Comparison of ENCODE assay signal across 8 mouse cellular contexts in genomic region chr19:6942249-6942691, GRCm38 (mm10). TPM values are rescaled to one million over a fixed set of nuclear protein-coding genes. Genes with fewer than 3 reads are reported as not detected.
DNase-seq lines count a peak whose midpoint lies in the region; ATAC-seq and TF ChIP-seq lines count a peak whose summit lies in the region.

Gene Gpr137 (minus strand): TSS chr19:6942480.

- no peaks in the 10 kb centered on the region for H3K4me1 ChIP-seq in cortical plate, adult 2 months (ENCODE audit: control insufficient read depth, insufficient read depth, low read length)

- ATAC-seq in activated CD4-positive, CD25-positive, alpha-beta regulatory T cell, adult 4 months, result peak; percentile 76
- peak; percentile 79 for ATAC-seq in inflammation-experienced regulatory T-cells, adult 6 months
- peak; percentile 84 for ATAC-seq in megakaryocyte-erythroid progenitor cell, adult 5-6 weeks (replicated peaks; ENCODE audit: low FRiP score, low TSS enrichment, poor library complexity, severe bottlenecking)

- peak within 1 kb of the TSS; percentile 90 for H3K27ac ChIP-seq in cortical plate, adult 2 months (ENCODE audit: insufficient read depth, low read length)

- H3K4me3 ChIP-seq in cortical plate, adult 2 months (ENCODE audit: insufficient read depth, low read length), result peak within 1 kb of the TSS; percentile 96

- no peak for TF ChIP-seq CTCF in cortical plate, adult 2 months (IDR thresholded peaks at IDR 0.05; ENCODE audit: extremely low read depth, insufficient read depth, low read length)

- DNase-seq in gastrocnemius, postnatal 10 days, result peak; percentile 92
- peak; percentile 92 to 97 for DNase-seq in left cerebral cortex, postnatal 10 days (ENCODE audit: extremely low spot score in 1 of 2, low spot score in 2 of 2)
- peak; percentile 92 for DNase-seq in right cerebral cortex, postnatal 25 days
- DNase-seq in urinary bladder, postnatal 4 days (ENCODE audit: low spot score in 2 of 2), result peak; percentile 94 to 95

- TF ChIP-seq POLR2A in cortical plate, adult 2 months (IDR thresholded peaks at IDR 0.05; ENCODE audit: extremely low read depth, insufficient read depth, low read length), result peak; percentile 62; the same call in 1 of the 2 replicates

- intact Hi-C loops in left cerebral cortex, postnatal 10 days (cut with DNase I), result loop anchor here (5.0 kb wide), 1 partner anchor 35 kb away; the partner anchor contains the start of gene Plcb3

RNA-seq across cellular contexts. Expression of gene Gpr137, which starts in this region (rescaled TPM):
- polyA plus RNA-seq in activated CD4-positive, CD25-positive, alpha-beta regulatory T cell, adult 4 months (2017; shearing (Covaris generic)), result 10 to 100 TPM in 1 of 2 experiments, 1 to 10 TPM in 1; 9.8 to 11.5 TPM
- polyA plus RNA-seq in cortical plate, adult 2 months (2012; rRNA removed), result 117 and 121 TPM in 2 replicates
- total RNA-seq in gastrocnemius, postnatal 10 days (2021), result 1 to 10 TPM; 8.9 to 10.0 TPM
- 10 to 100 TPM in 1 of 3 experiments, 1 to 10 TPM in 2; 4.6 to 13.0 (median 9.1) TPM for polyA plus RNA-seq in inflammation-experienced regulatory T-cells, adult 6 months (2017; shearing (Covaris generic))
- 10 to 100 TPM; 78.7 to 79.5 TPM for total RNA-seq in left cerebral cortex, postnatal 10 days (2021)
- total RNA-seq in megakaryocyte-erythroid progenitor cell, adult 5-6 weeks (2014; fragmentation: Nextera tagmentation), result 8.0 and 16.1 TPM in 2 replicates
- total RNA-seq in megakaryocyte-erythroid progenitor cell, adult 5-6 weeks (2017), result 7.0 and 15.7 TPM in 2 replicates

Comparison
In these comparisons a context has a peak if more than half of its experiments do, and no peak if none do; other contexts are left out.
1. Peak in every context shown above with its lines: DNase-seq, ATAC-seq, H3K4me3 ChIP-seq and H3K27ac ChIP-seq.
2. RNA of gene Gpr137 (total RNA-seq): 78.7 to 79.5 TPM in left cerebral cortex, postnatal 10 days; 7.0 to 16.1 TPM in megakaryocyte-erythroid progenitor cell, adult 5-6 weeks and 8.9 to 10.0 TPM in gastrocnemius, postnatal 10 days; every median in the first group is over 4 times any median in the second.